Mouse (Mus musculus) cortical plate, adult 2 months (tissue): ENCODE results near the gene Sptbn1.

ENCODE experiments used
- CTCF ChIP-seq: fragments of 200-500 bp; IDR thresholded peaks from 2 replicates; pipeline ENCODE4 v1.5.1; 2011; ENCODE audit warnings: mild to moderate bottlenecking, control low read depth, low read length; ENCODE audit not compliant: insufficient read depth; ENCODE audit errors: extremely low read depth
- POLR2A ChIP-seq: fragments of 200-500 bp; IDR thresholded peaks from 2 replicates; pipeline ENCODE4 v1.6.1; 2011; ENCODE audit warnings: mild to moderate bottlenecking, low read length, control low read depth; ENCODE audit not compliant: insufficient read depth; ENCODE audit errors: extremely low read depth

DNA sequence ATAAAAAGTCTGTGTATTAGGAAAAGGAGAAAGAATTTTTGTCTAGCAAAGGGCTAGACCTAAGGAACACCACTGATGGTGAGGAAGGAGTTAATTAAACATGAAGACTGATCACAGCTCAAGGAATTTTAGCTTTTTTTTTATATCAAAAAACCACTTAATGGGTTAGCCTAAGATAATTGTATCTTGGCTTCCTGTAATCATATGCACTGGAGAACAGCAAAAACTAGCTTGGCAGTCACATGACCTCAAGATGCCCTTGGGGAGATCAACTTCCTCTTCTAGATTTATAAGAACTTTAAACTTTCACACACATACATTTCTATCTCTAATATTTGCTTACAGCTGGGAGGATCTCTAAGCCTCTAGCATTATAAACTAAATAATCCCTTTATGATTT is 119.6 kb downstream of the Sptbn1 start:
- TF ChIP-seq POLR2A = no peak
- no peak for TF ChIP-seq CTCF
